Mouse (Mus musculus) adrenal gland, postnatal 36 days (tissue): ENCODE measurements around the gene Map2k2. TPM values are rescaled to one million over a fixed set of nuclear protein-coding genes. Genes with fewer than 3 reads are reported as not detected.
A peak's percentile ranks its signal among the peaks of the same experiment; 100 is the strongest.
"Not testable (repeated sequence)": the region's sequence is repeated elsewhere in the genome, so short reads cannot be mapped to it uniquely, and the experiment has no call there.

Experiments used
- DNase-seq, 2 experiments: peaks; one replicate each; pipeline ENCODE4 v3.0.0; 2021; ENCODE audit warnings: mixed read lengths in 1 of 2
- microRNA-seq: library from miRNA; unstranded; fragments of <30 nt; microRNA quantifications from one replicate; pipeline ENCODE4 v1.2.0, GENCODE M21; 2021
- total RNA-seq, 2 experiments: library from RNA; stranded (reverse); gene quantifications; 2 replicates each; pipeline ENCODE4 v1.2.3; 2021

Gene Map2k2
- total RNA-seq, 2 experiments from 2014 or later: 178 to 186 TPM

DNA sequence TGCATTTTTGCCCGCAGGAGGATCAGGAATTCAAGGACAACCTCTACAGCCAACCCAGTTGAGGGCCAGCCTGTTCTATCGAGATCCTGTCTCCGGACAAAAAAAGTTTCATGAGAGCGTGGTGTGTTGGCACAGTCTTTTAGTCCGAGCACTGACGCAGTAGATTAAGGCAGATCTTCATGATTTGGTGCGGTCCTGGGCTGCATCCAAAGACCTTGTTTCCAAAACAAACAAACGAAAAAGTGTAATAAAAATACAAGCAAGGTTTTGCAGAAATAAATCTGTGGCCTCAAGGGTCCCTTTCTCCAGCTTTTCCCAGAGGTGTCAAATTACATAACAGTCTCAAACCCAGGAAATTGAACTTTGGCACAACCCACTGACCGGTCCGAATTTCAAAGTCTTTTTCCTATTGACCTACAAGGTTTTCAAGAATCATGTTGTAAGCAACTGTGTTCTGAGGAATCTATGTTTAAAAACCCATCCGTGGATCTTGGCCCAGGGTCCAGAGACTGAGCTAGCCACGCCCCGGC lies 70.3 kb downstream of the Map2k2 start:
- peak in 1 of 2 experiments; percentile 68 for DNase-seq

DNA sequence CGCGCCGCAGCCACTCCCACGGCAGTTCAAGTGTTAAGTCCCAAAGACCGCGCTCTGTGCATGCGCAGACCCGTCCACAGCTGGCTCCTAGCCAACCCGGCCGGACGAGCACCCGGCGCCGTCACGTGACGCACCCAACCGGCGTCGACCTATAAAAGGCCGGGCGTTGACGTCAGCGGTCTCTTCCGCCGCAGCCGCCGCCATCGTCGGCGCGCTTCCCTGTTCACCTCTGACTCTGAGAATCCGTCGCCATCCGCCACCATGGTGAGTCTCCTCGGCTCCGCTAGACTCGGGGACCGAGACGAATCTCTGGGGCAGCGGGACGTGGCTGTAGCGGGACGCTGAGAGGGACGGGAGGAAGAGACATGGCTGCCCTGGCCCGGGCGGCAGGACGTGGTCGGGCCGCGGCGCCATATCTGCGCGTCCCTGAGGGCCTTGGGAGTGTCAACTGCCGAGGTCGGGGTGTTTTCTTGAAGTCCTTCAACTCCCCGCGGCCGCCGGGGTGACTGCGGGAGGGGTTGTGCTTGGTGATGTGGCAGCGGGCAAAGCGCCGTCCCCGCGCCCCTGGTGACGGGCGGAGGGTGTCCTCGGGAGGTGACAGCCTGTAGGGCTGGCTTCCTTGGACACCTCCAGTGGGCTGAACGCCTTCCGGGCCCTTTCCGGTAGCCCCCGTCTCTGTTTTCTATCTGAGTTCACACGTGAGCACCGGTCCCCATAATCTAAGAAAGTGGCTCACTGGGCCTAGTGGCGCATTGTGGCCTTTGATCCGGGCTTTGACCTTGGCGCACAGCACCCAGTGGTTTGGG lies 71.0 kb downstream of the Map2k2 start, which contains the start of gene Eef2:
Gene Eef2, plus strand, starts transcription at position 166 of the 806 bp plus-strand sequence.
- peak; percentile 99 to 100 for DNase-seq

DNA sequence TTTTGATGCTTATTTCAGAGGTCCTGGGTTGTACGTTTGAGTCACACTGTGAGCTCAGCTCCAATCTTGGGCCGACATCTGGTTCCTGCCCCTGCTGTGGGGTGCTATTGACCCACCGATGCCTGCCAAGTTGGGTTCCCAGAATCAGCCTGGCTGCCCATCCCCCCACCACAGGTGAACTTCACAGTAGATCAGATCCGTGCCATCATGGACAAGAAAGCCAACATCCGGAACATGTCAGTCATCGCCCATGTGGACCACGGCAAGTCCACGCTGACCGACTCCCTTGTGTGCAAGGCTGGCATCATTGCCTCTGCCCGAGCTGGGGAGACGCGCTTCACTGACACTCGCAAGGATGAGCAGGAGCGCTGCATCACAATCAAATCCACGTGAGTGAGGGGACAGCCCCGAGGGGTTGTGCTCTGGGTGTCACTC lies 71.8 kb downstream of the Map2k2 start:
- peak; percentile 52 to 64 for DNase-seq

DNA sequence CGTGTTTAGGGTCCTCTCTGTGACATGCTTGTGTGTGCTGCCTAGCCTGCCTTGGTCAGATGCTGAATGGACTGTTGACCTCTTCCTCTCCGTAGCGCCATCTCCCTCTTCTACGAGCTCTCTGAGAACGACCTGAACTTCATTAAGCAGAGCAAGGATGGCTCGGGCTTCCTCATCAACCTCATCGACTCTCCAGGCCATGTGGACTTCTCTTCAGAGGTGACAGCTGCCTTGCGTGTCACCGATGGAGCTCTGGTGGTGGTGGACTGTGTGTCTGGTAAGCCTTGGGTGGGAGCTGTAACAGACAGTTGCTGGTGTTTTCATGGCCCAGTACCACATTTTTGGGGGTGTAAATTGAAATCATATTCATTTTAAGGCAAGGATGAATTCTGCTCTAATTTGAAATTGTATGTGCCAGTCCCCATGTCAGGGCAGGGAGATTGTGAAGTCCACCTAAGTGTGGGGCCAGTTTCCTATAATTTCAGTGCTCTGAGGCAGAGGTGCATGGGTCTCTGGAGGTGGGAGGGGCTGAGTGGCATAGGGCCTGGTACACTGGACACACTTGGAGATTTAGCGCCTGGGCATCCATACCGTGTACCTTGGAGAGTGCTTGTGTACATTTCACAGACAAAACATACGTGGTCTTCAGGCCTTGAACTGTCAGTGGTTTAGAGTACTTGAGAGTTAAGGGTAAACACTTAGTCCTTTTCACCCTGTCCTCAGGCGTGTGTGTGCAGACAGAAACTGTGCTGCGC lies 72.4 kb downstream of the Map2k2 start:
- no peak for DNase-seq

DNA sequence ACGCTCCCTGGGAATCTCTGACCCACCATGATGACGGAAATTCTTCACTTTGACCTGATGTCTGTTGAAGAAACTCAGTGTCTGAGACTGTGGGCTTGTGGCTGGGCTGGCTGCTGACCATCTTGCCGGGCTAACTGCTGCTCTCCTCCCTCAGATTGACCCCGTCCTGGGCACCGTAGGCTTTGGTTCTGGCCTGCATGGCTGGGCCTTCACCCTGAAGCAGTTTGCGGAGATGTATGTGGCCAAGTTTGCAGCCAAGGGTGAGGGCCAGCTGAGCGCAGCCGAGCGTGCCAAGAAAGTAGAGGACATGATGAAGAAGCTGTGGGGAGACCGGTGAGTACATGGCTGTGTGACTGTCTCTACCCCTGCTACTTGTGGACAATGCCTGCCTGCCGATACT lies 73.2 kb downstream of the Map2k2 start:
- no peak for DNase-seq

DNA sequence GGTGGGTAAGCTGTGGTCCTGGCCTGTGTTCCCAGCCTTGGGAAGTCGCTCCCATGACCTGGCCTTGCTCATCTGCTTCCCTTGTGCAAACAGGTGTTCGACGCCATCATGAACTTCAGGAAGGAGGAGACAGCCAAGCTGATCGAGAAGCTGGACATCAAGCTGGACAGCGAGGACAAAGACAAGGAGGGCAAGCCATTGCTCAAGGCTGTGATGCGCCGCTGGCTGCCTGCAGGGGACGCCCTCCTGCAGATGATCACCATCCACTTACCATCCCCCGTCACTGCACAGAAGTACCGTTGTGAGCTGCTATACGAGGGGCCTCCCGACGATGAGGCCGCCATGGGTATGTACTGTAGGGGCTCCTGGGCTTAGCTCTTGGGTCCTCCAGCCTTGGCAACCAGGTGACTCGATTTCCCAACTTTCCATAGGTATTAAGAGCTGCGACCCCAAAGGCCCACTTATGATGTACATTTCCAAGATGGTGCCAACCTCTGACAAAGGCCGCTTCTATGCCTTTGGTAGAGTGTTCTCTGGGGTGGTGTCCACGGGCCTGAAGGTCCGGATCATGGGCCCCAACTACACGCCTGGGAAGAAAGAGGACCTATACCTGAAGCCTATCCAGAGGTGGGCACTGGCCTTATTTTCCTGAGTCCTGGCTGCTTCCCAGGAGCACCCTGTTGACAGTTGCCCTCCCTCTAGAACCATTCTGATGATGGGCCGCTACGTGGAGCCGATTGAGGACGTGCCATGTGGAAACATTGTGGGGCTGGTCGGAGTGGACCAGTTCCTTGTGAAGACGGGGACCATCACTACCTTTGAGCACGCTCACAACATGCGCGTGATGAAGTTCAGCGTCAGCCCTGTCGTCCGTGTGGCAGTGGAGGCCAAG lies 74.0 kb downstream of the Map2k2 start:
- DNase-seq: no peak

DNA sequence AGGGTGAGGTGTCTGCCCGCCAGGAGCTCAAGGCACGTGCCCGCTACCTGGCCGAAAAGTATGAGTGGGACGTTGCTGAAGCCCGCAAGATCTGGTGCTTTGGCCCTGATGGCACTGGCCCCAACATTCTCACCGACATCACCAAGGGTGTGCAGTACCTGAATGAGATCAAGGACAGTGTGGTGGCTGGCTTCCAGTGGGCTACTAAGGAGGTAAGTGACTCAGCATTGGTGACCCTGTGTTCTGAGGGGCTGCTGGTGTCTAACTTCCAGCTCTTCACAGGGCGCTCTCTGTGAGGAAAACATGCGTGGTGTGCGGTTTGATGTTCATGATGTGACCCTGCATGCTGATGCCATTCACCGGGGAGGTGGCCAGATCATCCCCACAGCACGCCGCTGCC lies 75.2 kb downstream of the Map2k2 start:
- no peak for DNase-seq

DNA sequence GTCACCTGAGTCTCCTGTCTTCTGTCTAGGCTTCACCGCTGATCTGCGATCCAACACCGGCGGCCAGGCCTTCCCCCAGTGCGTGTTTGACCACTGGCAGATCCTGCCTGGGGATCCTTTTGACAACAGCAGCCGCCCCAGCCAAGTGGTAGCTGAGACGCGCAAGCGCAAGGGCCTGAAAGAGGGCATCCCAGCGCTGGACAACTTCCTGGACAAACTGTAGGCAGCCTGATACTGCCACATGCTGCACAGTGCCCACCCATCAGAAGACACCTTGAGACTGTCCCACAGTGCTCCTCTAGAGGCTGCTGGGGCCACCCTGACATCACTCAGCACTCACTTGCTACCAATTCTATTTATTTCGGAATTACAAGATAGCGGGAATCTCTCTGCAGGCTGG lies 76.1 kb downstream of the Map2k2 start:
- not testable (repeated sequence) for DNase-seq

DNA sequence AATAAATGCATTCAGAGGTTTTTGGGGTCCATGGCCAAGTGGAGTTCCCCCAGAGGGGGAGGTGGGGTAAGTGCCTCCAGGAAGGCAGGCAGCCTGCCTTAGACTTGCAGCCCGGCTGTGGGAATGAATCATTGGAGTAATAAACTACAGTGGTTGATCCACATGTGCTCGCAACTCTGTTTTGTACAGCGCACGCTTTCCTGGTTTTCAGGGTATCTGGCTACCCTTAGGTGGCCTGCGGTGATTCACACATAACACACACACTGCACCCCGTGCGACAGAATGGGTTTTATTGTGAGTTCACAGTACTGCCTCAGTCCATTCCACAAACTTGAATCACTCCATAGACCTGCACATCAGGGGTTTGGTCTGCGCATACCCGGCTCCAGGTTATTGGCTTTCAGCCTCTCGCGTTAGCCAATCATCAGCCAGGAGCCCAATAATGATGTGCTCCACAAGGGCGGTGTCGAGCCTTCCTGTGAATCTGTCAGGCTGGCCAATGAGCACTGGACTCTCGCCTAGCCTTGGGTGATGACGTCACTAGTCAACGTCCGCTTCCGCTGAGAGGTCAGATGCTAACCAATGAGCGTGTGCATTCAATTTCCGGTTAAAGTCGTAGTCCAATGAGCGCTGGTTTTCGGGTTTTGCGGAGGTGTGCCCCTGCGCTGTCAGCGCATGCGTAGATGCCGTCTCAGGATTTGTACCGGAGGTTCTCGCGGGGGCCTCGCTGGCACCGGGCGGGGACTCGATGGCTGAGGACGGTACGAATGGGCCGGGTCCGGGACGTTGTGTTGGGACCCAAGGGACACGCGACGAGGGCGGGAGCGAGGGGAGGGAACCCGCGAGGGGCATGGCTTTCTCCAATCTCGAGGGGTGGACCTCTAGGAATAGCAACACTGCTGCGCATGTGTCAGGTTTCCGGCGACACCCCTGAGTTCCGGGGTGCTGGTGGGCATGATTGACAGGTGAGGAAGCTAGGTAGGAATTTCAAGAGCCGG lies 76.9 kb downstream of the Map2k2 start, which contains the start of gene Dapk3:
Gene Dapk3, plus strand, starts transcription at position 670 of the 998 bp plus-strand sequence.
- peak; percentile 95 to 96 for DNase-seq

Small RNA genes within 50 kb of the gene (microRNA-seq; reads per million reads assigned to microRNA genes)
- gene Mir5615-1 (not detected), gene Mir5615-2 (not detected)

Other genes starting within 250 kb of the Map2k2 start
- not detected for gene Tmprss9, start 234.1 kb upstream of the Map2k2 start, total RNA-seq
- gene Timm13, start 204.9 kb upstream of the Map2k2 start, total RNA-seq: 100 to 1,000 TPM; 202 to 239 TPM
- 10 to 100 TPM; 11.2 to 17.2 TPM for gene Lmnb2, start 187.7 kb upstream of the Map2k2 start, total RNA-seq
- 100 to 1,000 TPM in 1 of 2 experiments, 10 to 100 TPM in 1; 81.7 to 149 TPM for gene Gadd45b, start 175.8 kb upstream of the Map2k2 start, total RNA-seq
- 1 to 10 TPM; 6.4 to 6.7 TPM for gene Gng7, start 91.0 kb upstream of the Map2k2 start, total RNA-seq
- 1 to 10 TPM; 1.2 to 1.5 TPM for gene Diras1, start 80.3 kb upstream of the Map2k2 start, total RNA-seq
- gene Slc39a3, start 68.5 kb upstream of the Map2k2 start, total RNA-seq: 10 to 100 TPM; 33.2 to 68.5 TPM
- gene Sgta, start 45.7 kb upstream of the Map2k2 start, total RNA-seq: 100 to 1,000 TPM; 223 to 227 TPM
- gene Thop1, start 35.9 kb upstream of the Map2k2 start, total RNA-seq: 10 to 100 TPM; 51.5 to 56.6 TPM
- gene Creb3l3, start 7.0 kb upstream of the Map2k2 start, total RNA-seq: 1 to 10 TPM in 1 of 2 experiments, under 1 TPM in 1; 0.36 to 2.1 TPM
- gene Zbtb7a, start 29.3 kb downstream of the Map2k2 start, total RNA-seq: 10 to 100 TPM; 69.9 to 84.0 TPM
- 10 to 100 TPM; 26.7 to 28.2 TPM for gene Pias4, start 62.0 kb downstream of the Map2k2 start, total RNA-seq
- gene Eef2, start 70.7 kb downstream of the Map2k2 start, total RNA-seq: 1,000 to 10,000 TPM; 1,540 to 1,602 TPM
- gene Dapk3, start 77.1 kb downstream of the Map2k2 start, total RNA-seq: 10 to 100 TPM; 77.1 to 78.2 TPM
- gene 4930442H23Rik, start 77.9 kb downstream of the Map2k2 start, total RNA-seq: not detected
- not detected for gene Nmrk2, start 96.1 kb downstream of the Map2k2 start, total RNA-seq
- 1 to 10 TPM; 1.5 to 2.6 TPM for gene Atcay, start 124.9 kb downstream of the Map2k2 start, total RNA-seq
- gene Zfr2, start 127.2 kb downstream of the Map2k2 start, total RNA-seq: 10 to 100 TPM in 1 of 2 experiments, 1 to 10 TPM in 1; 9.2 to 14.2 TPM
- gene Matk, start 147.0 kb downstream of the Map2k2 start, total RNA-seq: under 1 TPM; 0.36 to 0.86 TPM
- 100 to 1,000 TPM; 121 to 141 TPM for gene Mrpl54, start 161.0 kb downstream of the Map2k2 start, total RNA-seq
- 100 to 1,000 TPM in 1 of 2 experiments, 10 to 100 TPM in 1; 78.8 to 109 TPM for gene Apba3, start 161.0 kb downstream of the Map2k2 start, total RNA-seq
- under 1 TPM; 0.23 to 0.26 TPM for gene Tjp3, start 185.7 kb downstream of the Map2k2 start, total RNA-seq
- 10 to 100 TPM; 37.2 to 40.9 TPM for gene Pip5k1c, start 187.0 kb downstream of the Map2k2 start, total RNA-seq
- 10 to 100 TPM; 37.9 to 39.1 TPM for gene Cactin, start 215.2 kb downstream of the Map2k2 start, total RNA-seq
- gene Tbxa2r, start 222.8 kb downstream of the Map2k2 start, total RNA-seq: 10 to 100 TPM; 53.2 to 53.9 TPM
- 1 to 10 TPM; 3.5 to 7.7 TPM for gene Gipc3, start 237.4 kb downstream of the Map2k2 start, total RNA-seq
- gene Hmg20b, start 244.6 kb downstream of the Map2k2 start, total RNA-seq: 10 to 100 TPM; 88.9 to 92.3 TPM